Mouse (Mus musculus) CH12.LX (cell line): ENCODE measurements around the gene Skap2. TPM values are rescaled to one million over a fixed set of nuclear protein-coding genes. Genes with fewer than 3 reads are reported as not detected.

Experiments
- DNase-seq: peaks from one replicate; pipeline ENCODE4 v3.0.0-alpha.2; 2013; ENCODE audit errors: extremely low read depth
- H3K27ac ChIP-seq: 2 replicates; pipeline ENCODE4 v1.5.1; 2012; ENCODE audit warnings: low read depth, mild to moderate bottlenecking, control low read depth, moderate library complexity; ENCODE audit not compliant: insufficient read depth
- H3K27me3 ChIP-seq: replicated peaks from 2 replicates; pipeline ENCODE3; 2012; ENCODE audit warnings: inconsistent platforms
- H3K36me3 ChIP-seq, 2 experiments: replicated peaks in 1 of 2; 2 replicates each; pipeline versions ENCODE3 to v1.6.1; 2012; ENCODE audit warnings: inconsistent platforms in 1 of 2, low read length in 1 of 2, mild to moderate bottlenecking in 1 of 2, mixed read lengths in 1 of 2, moderate library complexity in 1 of 2; ENCODE audit not compliant: control insufficient read depth in 1 of 2, insufficient read depth in 1 of 2
- H3K4me1 ChIP-seq, 2 experiments: 2 replicates each; pipeline ENCODE4 v1.6.1; 2012; ENCODE audit warnings: inconsistent platforms in 1 of 2, moderate library complexity in 1 of 2; ENCODE audit not compliant: insufficient read depth in 2 of 2, control insufficient read depth in 1 of 2
- H3K4me2 ChIP-seq: 2 replicates; pipeline ENCODE4 v1.6.1; 2012; ENCODE audit warnings: low read depth, mild to moderate bottlenecking, control low read depth; ENCODE audit not compliant: poor library complexity, insufficient read depth, severe bottlenecking
- H3K4me3 ChIP-seq, 3 experiments: fragments of 150-350 bp in 1 of 3; sonication (generic) in 1 of 3; replicated peaks in 1 of 3; 2 replicates each; pipeline versions ENCODE3 to v1.5.1; 2011 to 2012; ENCODE audit warnings: low read depth in 2 of 3, low read length in 2 of 3, mild to moderate bottlenecking in 2 of 3, moderate library complexity in 2 of 3, control low read depth in 1 of 3, improper control_type of control experiment in 1 of 3, inconsistent platforms in 1 of 3, mixed read lengths in 1 of 3; ENCODE audit not compliant: poor library complexity in 1 of 3
- H3K79me2 ChIP-seq: replicated peaks from 2 replicates; pipeline ENCODE4 v1.6.1; 2012; ENCODE audit warnings: mild to moderate bottlenecking, moderate library complexity; ENCODE audit not compliant: control insufficient read depth, poor library complexity, insufficient read depth, severe bottlenecking; ENCODE audit errors: extremely low read depth
- H3K9ac ChIP-seq: 2 replicates; pipeline ENCODE4 v1.6.1; 2012; ENCODE audit warnings: low read depth, mild to moderate bottlenecking, control low read depth, moderate library complexity; ENCODE audit not compliant: insufficient read depth
- H3K9me3 ChIP-seq: replicated peaks from 2 replicates; pipeline ENCODE3; 2012; ENCODE audit warnings: low read length, inconsistent platforms, mixed read lengths
- CHD1 ChIP-seq: IDR thresholded peaks from 2 replicates; pipeline ENCODE4 v1.6.1; 2012; ENCODE audit warnings: low read depth, low read length, improper control_type of control experiment, inconsistent platforms
- CHD2 ChIP-seq: IDR thresholded peaks from 2 replicates; pipeline ENCODE4 v1.6.1; 2011; ENCODE audit warnings: low read length, improper control_type of control experiment
- CTCF ChIP-seq, 2 experiments: IDR thresholded peaks in 1 of 2; conservative IDR thresholded peaks in 1 of 2; 2 replicates each; pipeline ENCODE4 v1.5.1; 2011 to 2012; ENCODE audit warnings: low read depth in 2 of 2, low read length in 2 of 2, improper control_type of control experiment in 1 of 2, inconsistent platforms in 1 of 2, mild to moderate bottlenecking in 1 of 2, moderate library complexity in 1 of 2
- E2F4 ChIP-seq: IDR thresholded peaks from 2 replicates; pipeline ENCODE4 v1.6.1; 2011; ENCODE audit warnings: low read depth, low read length, improper control_type of control experiment; ENCODE audit not compliant: insufficient replicate concordance
- IRF4 ChIP-seq: IDR thresholded peaks from 2 replicates; pipeline ENCODE4 v1.6.1; 2014; ENCODE audit warnings: low read depth, mild to moderate bottlenecking, inconsistent platforms, low read length, improper control_type of control experiment
- JUN ChIP-seq: IDR thresholded peaks from 2 replicates; pipeline ENCODE4 v1.6.1; 2011; ENCODE audit warnings: low read depth, mild to moderate bottlenecking, low read length, improper control_type of control experiment, moderate library complexity; ENCODE audit not compliant: insufficient read depth
- JUND ChIP-seq: conservative IDR thresholded peaks from 2 replicates; pipeline ENCODE4 v1.6.1; 2011; ENCODE audit warnings: low read depth, low read length, improper control_type of control experiment
- MAFK ChIP-seq: IDR thresholded peaks from 2 replicates; pipeline ENCODE4 v1.6.1; 2011; ENCODE audit warnings: low read length, improper control_type of control experiment; ENCODE audit not compliant: insufficient replicate concordance
- MAX ChIP-seq: IDR thresholded peaks from 2 replicates; pipeline ENCODE4 v1.6.1; 2011; ENCODE audit warnings: low read length, improper control_type of control experiment
- MEF2A ChIP-seq: IDR thresholded peaks from 2 replicates; pipeline ENCODE4 v1.6.1; 2014; ENCODE audit warnings: low read depth, mild to moderate bottlenecking, inconsistent platforms, low read length, improper control_type of control experiment, borderline replicate concordance
- PAX5 ChIP-seq: IDR thresholded peaks from 2 replicates; pipeline ENCODE4 v1.6.1; 2012; ENCODE audit warnings: low read length, inconsistent platforms, mixed read lengths
- POLR2A ChIP-seq: IDR thresholded peaks from 2 replicates; pipeline ENCODE4 v1.6.1; 2011; ENCODE audit warnings: low read depth, mild to moderate bottlenecking, improper control_type of control experiment, low read length
- RCOR1 ChIP-seq: conservative IDR thresholded peaks from 2 replicates; pipeline ENCODE4 v1.6.1; 2012; ENCODE audit warnings: low read depth, mild to moderate bottlenecking, inconsistent platforms, low read length, improper control_type of control experiment
- SMC3 ChIP-seq: IDR thresholded peaks from 2 replicates; pipeline ENCODE4 v1.6.1; 2011; ENCODE audit warnings: low read depth, low read length, improper control_type of control experiment
- TBP ChIP-seq: conservative IDR thresholded peaks from 2 replicates; pipeline ENCODE4 v1.6.1; 2011; ENCODE audit warnings: low read depth, low read length, improper control_type of control experiment
- UBTF ChIP-seq: IDR thresholded peaks from 2 replicates; pipeline ENCODE4 v1.6.1; 2012; ENCODE audit warnings: low read depth, mild to moderate bottlenecking, inconsistent platforms, low read length, improper control_type of control experiment, moderate library complexity
- USF1 ChIP-seq: IDR thresholded peaks from 2 replicates; pipeline ENCODE4 v1.6.1; 2014; ENCODE audit warnings: low read depth, mild to moderate bottlenecking, inconsistent platforms, low read length, improper control_type of control experiment
- USF2 ChIP-seq: conservative IDR thresholded peaks from 2 replicates; pipeline ENCODE4 v1.6.1; 2011; ENCODE audit warnings: low read depth, low read length, improper control_type of control experiment
- ZKSCAN1 ChIP-seq: IDR thresholded peaks from 2 replicates; pipeline ENCODE4 v1.6.1; 2012; ENCODE audit warnings: low read depth, inconsistent platforms, low read length, improper control_type of control experiment, borderline replicate concordance
- ZMIZ1 ChIP-seq: IDR thresholded peaks from 2 replicates; pipeline ENCODE4 v1.6.1; 2012; ENCODE audit warnings: low read depth, mild to moderate bottlenecking, inconsistent platforms, low read length, improper control_type of control experiment
- dilution Hi-C: fragments of 300-500 bp; cut with MboI; formaldehyde crosslinking; loops from 2 replicates; pipeline ENCODE4 v1.14.3; 2020; ENCODE audit warnings: low sequenced_read_pairs; ENCODE audit not compliant: extremely low pct_unique_long_range_greater_than_20kb, extremely low pct_ligation_motif_present
- in situ Hi-C: fragments of 300-500 bp; cut with MboI; formaldehyde crosslinking; loops from 3 replicates; pipeline ENCODE4 v1.14.3; 2019; ENCODE audit warnings: low sequenced_read_pairs, low pct_ligation_motif_present, low pct_unique_long_range_greater_than_20kb, mixed read lengths
- polyA plus RNA-seq: library from polyadenylated mRNA; unstranded; fragments of >175 nt; gene quantifications from 2 replicates; pipeline ENCODE4 v1.2.1, GENCODE M21; 2012; ENCODE audit warnings: low read depth; ENCODE audit not compliant: insufficient read length
- total RNA-seq, 2 experiments: library from RNA; depleted of rRNA; stranded (reverse); fragments of 300-350 nt in 1 of 2; fragments of >200 nt in 1 of 2; gene quantifications; 2 replicates each; pipeline ENCODE4 v1.2.3; 2012 to 2014

Skap2 gene
- total and polyA plus RNA-seq, 3 experiments = 25.8 to 76.1 (median 51.9) TPM

DNA sequence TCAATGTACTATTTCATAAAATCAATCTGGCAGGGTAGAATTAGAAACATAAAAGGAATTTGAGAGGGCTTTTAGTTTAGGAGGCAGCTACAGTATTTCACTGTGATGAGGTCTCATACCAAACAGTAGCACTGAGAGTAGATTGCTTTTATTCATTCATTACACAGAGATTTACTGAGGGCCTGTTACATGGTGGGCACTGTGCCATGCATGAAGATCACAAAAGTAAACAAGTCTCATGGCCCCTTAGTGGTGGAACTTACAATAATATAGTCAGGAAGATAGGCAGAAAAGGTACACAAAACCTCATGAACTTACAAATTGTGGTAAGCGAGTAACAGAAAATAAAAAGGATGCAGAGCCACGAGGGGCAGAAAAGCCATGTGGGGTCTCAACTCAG is 67.4 kb downstream of the Skap2 start:
- no peaks in the 10 kb centered on the region for H3K79me2 ChIP-seq
- in situ Hi-C loops = no loop called here
- no peak overlapping the region for H3K4me2 ChIP-seq
- no peak for TF ChIP-seq CHD1
- TF ChIP-seq POLR2A = no peak
- TF ChIP-seq CTCF (conservative IDR thresholded peaks at IDR 0.05 in 1 of 2, IDR thresholded peaks at IDR 0.05 in 1 of 2; ENCODE audit: low read depth in 2 of 2, low read length in 2 of 2) = no peak
- TF ChIP-seq ZMIZ1 = no peak
- TF ChIP-seq E2F4 = no peak
- no peak for TF ChIP-seq MEF2A
- no peak for TF ChIP-seq JUN
- TF ChIP-seq TBP = no peak
- no peak for TF ChIP-seq UBTF
- TF ChIP-seq MAFK = no peak
- TF ChIP-seq MAX = no peak
- no peak for TF ChIP-seq CHD2
- TF ChIP-seq USF2 = no peak
- TF ChIP-seq RCOR1 = no peak
- TF ChIP-seq SMC3 = no peak
- TF ChIP-seq JUND = no peak
- TF ChIP-seq USF1 = no peak
- no peak for TF ChIP-seq PAX5
- H3K27me3 ChIP-seq = no peaks in the 10 kb centered on the region
- H3K9me3 ChIP-seq = no peaks in the 10 kb centered on the region
- dilution Hi-C loops = no loop called here
- peaks cover 0 to 9% of the 10 kb centered on the region in 2 experiments; a peak in 1 of 4 replicates for H3K4me1 ChIP-seq
- no peak for DNase-seq
- no peak overlapping the region for H3K27ac ChIP-seq
- H3K36me3 ChIP-seq = peaks cover 0 to 3% of the 10 kb centered on the region in 2 experiments
- no peak overlapping the region for H3K9ac ChIP-seq
- H3K4me3 ChIP-seq = no peak overlapping the region

- Histone ChIP-seq H3K4me3 (no peak overlapping the region), H3K4me2 (no peak overlapping the region), H3K79me2 (no peaks in the 10 kb centered on the region), H3K27ac (no peak overlapping the region), H3K27me3 (no peaks in the 10 kb centered on the region), H3K9me3 (no peaks in the 10 kb centered on the region), H3K36me3 (peaks cover 0 to 2% of the 10 kb centered on the region in 2 experiments), H3K9ac (no peak overlapping the region), H3K4me1 (peaks cover 0 to 4% of the 10 kb centered on the region in 2 experiments; a peak in 1 of 4 replicates)
- dilution Hi-C loops = no loop called here
- in situ Hi-C loops = no loop called here
- TF ChIP-seq JUND (no peak), CHD2 (no peak), IRF4 (no peak), MEF2A (no peak), SMC3 (no peak), ZKSCAN1 (no peak), RCOR1 (no peak), PAX5 (no peak), CHD1 (no peak)
- no peak for DNase-seq
Observed at GRCm38 (mm10) chr6:51933998-51934397, 78.4 kb downstream of the Skap2 start.
